Mouse (Mus musculus) c-Kit-positive CD71-positive TER-119-negative erythroid progenitor cells, embryonic 14.5 days (primary cell): ENCODE measurements around the gene Gpsm1.

Source experiments
- DNase-seq: peaks from one replicate; pipeline ENCODE4 v3.0.0-alpha.2; 2013; ENCODE audit warnings: low read depth

Gpsm1 gene

DNA sequence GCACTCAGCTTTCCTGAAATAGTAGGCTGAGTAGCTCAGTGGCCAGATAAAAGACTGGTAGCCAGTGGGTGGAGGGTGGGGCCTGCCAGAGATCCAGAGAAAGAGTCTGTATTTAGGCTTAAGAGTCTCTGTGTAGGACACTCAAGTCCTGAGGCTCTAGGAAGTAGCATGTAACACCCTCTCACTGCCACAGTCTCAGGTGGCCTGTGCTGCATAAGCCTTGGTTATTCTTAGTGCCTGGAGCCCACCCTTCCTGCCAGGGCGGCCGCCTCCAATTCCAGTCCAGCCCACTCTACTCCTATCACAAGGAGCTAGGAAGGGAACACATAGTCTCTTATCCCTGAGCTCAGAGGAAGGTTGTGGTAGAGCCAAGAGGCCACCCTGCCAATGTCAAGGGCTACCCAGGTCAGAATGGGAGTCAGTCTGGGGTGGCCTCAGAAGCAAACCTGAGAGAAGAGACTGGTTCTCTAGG is 26.2 kb downstream of the Gpsm1 start:
- DNase-seq: no peak

DNA sequence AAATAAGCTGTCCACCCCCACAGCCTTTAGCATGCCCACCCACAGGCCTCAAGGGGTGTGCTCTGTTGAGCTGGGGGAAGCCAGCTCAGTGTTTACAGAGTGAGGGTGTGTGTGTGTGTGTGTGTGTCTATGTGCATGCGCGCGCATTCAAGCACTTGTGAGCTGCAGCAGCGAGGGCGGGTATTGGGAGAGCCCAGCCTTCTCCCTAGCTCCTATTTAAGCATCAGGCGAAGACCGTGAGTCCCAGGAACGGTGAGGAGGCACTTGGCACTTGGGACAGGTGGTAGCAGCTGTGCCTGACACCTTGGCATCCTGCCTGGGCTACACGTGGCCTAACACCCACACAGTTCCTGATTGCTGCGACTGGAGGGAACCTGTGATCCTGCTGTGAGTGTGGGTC is 26.7 kb downstream of the Gpsm1 start:
- no peak for DNase-seq

GRCm38 (mm10) chr2:26342609-26343490 is 27.5 kb downstream of the Gpsm1 start:
- DNase-seq: no peak

DNA sequence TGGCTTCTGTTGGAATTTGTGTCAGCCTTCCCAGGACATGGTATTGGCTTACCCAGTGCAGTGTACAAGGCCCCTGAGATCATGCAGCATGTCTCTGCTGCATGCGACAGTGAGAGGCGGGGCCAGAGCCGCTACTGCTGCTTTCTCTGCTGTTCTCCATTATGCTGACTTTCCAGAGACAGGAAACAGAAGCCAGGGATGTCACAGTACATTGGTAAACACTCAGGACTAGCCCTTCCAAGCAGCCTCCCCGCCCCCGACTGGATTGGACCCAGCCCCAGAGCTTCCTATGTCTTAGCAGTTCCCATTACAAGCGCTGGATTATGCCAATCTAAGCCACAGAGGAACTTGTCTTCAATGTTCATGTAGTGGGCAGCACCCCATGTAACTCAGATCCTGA is 32.9 kb downstream of the Gpsm1 start:
- DNase-seq: no peak

DNA sequence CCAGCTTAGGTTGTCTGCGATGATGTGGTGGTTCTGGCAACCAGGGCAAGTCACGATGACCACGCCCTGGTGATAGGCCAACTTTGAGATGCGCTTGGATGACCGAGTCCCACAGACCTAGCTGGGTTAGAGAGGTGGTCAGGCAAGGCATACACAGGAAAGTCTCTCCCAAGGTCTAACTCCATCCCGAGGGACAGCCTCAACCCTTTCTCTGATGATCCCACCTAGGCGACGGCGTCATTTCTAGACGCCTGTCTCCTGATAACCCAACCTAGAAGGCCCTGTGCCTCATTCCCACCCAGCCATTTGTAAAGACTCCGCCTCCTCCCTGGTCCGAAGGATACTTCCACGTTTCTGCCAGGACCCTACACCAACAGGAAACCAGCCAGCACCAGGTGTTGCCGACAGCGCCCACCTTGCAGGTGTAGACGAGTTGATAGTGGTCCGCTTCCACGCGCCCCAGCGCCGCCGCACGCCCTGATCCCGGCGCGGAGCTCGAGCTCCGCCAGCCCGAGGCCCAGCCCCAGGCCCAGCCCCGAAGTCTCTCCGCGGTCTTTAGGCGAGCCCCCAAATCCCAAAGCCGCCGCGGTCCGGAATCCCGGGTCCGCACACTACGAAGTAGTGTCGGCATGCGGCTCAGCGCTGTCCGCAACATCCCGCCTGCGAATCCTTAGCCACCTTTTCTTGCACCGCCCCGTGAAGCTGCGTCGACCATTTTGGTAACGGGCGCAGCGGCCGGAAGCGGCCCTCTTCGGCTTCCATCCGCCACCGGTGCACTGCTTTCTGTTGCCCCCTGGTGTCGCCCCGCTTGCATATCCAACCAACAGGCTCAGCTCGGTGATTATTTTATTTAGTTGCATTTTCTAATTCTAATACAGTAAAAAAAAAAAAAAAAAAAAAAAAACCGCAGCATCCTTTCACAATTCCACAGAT is 36.3 kb downstream of the Gpsm1 start, which contains the start of gene Dnlz:
Dnlz (minus strand) TSS at position 753 of the 933 bp plus-strand sequence.
- peak; percentile 83 for DNase-seq

DNA sequence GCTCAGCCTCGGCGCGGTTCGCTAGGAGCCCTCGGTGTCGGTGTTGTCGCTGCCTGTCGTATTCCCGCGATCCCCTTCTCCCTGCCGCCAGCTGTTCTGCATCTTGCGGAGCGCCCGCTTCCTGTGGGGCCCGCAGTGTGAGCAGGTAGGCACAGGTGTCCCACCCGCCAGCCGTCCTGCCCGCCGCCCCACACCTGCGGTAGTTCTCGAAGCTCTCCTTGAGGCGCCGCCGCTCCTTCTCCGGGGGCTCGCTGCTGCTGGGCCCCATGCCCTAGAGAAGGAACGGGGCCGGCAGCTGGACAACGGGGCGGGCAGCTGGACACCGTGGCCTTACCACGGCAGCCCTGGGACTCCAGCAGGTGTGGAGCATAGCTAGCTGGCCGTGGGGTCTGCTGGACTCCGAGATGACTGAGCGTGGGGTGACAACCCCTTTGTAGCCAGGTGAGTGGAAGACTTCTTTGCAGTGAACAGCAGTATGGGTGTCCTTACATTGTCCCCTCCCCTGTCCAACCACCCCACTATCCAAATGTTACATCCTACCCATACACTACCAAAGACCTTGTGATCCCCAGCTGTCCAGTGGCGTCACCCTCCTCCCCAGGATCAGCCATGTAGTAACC is 37.1 kb downstream of the Gpsm1 start:
- no peak for DNase-seq

- DNase-seq: no peak
Observed at GRCm38 (mm10) chr2:26353066-26353980, 38.0 kb downstream of the Gpsm1 start.

- DNase-seq: no peak
Observed at GRCm38 (mm10) chr2:26354401-26354800, 39.1 kb downstream of the Gpsm1 start.

GRCm38 (mm10) chr2:26356231-26356630 is 40.9 kb downstream of the Gpsm1 start:
- DNase-seq: no peak

- no peak for DNase-seq
Observed at GRCm38 (mm10) chr2:26356678-26357077, 41.4 kb downstream of the Gpsm1 start.

- DNase-seq: no peak
Observed at GRCm38 (mm10) chr2:26357484-26357883, 42.2 kb downstream of the Gpsm1 start.

GRCm38 (mm10) chr2:26358667-26359320 is 43.5 kb downstream of the Gpsm1 start:
- DNase-seq: no peak

GRCm38 (mm10) chr2:26359983-26360382 is 44.7 kb downstream of the Gpsm1 start:
- no peak for DNase-seq

GRCm38 (mm10) chr2:26360772-26361171 is 45.5 kb downstream of the Gpsm1 start, which contains the start of gene Card9:
Gene Card9 (minus strand): TSS chr2:26360918.
- DNase-seq: no peak

DNA sequence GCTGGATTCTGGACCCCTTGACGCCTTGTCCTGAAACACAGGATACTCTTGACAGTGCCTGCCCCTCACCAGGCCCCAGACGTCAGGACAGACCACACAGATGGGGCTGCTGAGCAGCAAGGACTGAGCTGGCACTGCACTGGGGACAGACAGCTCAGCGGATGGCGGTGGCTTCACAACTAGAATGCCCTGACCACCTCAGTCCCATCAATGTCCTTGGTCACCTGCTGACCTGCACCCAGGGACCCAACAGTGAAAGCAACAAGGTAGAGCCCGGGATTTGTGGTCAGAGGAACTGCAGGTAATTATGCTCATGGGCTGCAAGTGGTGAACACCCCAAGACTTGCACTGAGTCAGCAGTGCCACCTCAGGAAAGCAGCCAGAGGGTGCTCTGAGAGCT is 47.7 kb downstream of the Gpsm1 start:
- DNase-seq: no peak

DNA sequence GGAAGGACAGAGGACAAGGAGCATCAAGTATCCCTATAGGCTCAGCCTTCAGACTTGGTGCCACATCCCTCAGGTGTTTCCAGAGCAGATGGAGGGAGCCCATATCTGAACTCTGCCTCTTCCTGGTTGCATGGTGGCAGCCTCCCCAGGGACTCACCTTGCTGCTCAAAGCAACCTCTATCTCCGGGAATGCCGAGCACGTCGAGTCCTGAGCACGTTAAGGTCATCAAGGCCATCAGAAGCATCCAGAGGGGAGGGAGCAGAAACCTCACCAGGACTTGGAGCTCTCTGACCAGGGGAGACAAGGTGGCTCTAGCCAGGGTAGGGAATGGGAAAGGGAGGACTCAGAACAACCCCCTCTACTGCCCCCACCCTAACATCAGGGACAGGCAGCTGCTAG is 48.2 kb downstream of the Gpsm1 start:
- DNase-seq: no peak

DNA sequence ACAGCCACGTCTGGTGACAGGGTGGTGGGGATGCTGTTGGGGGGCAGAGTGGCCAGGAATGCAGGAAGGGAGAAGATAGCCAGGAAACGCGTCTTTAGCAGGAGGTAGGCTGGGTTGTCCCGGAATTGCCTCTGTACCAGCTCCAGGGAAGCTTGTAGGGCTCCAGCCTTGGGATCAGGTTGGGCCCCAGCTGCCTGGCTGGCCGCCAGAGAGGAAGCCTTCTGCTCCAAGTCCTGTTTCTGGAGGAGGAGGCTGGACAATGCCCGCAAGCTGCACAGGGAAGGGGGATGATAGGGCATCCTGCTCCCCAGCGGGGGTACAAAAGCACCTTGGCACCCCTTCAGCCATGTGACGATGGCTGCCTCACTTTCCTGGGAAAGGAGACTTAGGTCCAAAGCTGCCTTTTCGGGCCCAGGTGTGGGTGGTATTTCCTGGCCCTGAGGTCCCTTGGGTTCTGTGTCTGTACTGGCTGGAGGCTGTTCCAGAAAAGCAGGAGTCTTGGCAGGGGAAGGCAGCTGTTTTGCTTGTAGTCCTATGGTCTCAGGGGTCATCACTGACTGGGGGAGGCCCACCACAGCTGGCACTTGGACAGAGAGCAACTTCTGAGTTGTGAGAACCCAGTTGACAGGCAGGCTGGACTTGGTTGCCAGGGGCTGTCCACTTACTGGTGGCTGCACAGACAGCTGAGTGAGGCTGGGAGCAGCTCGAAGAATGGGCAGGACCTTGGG is 49.6 kb downstream of the Gpsm1 start:
- DNase-seq: no peak

GRCm38 (mm10) chr2:26367911-26368310 is 52.6 kb downstream of the Gpsm1 start:
- no peak for DNase-seq

- no peak for DNase-seq
Observed at GRCm38 (mm10) chr2:26368572-26368971, 53.3 kb downstream of the Gpsm1 start.

DNA sequence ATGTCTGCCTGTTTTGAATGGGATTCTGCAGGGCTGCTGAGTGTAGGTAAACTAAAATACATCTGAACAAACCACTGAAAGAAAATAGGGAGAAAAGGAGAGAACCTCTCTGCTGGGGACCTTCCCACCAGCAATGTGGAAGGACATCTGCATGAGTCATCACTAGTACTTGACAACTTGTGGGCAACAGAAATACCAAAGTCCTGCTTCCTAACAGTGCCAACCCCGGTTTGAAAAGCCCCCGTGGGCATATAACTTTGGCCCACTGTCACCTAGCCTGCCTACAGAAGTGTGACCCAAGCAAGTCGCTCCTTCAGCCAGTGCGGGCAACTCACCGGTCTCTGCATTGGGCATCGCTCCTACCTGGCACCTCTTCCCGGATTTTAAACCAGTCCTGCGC is 57.1 kb downstream of the Gpsm1 start:
- DNase-seq: no peak
